Mouse (Mus musculus): ENCODE measurements at regions not wholly inside any gene's neighbourhood (a gene's known extent, or its start where the extent isn't known, plus 50 kb on each side); places are given as distances from the start of the nearest gene placed in this dataset.

DNA sequence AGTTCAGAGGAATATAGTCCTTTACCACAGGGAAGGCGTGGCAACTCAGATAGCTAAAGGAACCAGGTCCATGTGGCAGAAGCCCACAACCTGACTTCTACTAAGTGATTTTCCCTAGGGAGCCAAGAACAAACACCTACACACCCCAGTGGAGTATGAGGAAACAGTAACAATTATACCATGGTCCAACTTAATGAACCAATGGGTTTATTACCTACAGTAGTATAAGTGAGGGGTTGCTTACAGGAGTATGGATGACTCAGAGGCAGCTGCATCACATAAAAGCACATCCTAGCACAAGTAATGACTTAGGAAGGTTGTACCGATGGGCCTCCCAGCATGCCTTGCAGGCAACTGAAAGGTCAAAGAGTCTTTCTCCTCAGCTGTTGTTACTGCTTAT, 98.7 kb upstream of the Cul1 start:
- Histone ChIP-seq H3K9ac (ENCODE audit: low read length) (no peak overlapping the region), H3K27ac (ENCODE audit: low read depth) (no peak overlapping the region), H3K36me3 (ENCODE audit: control insufficient read depth, insufficient read depth, low read length) (no peaks in the 10 kb centered on the region), H3K4me2 (ENCODE audit: low read length) (no peak overlapping the region), H3K27me3 (replicated peaks; ENCODE audit: control insufficient read depth, insufficient read depth, low read length) (no peaks in the 10 kb centered on the region), H3K9me3 (ENCODE audit: control insufficient read depth, low read length) (no peaks in the 10 kb centered on the region), H3K4me1 (replicated peaks; ENCODE audit: control insufficient read depth, insufficient read depth, low read length) (no peaks in the 10 kb centered on the region), H3K4me3 (ENCODE audit: low read depth, low read length) (no peak overlapping the region)
- 83% methylated on average over 2 of the region's 2 CpGs for WGBS
- no peak for ATAC-seq (replicated peaks; ENCODE audit: low FRiP score, low TSS enrichment, low read depth)
- no peak for DNase-seq (ENCODE audit: low spot score)

DNA sequence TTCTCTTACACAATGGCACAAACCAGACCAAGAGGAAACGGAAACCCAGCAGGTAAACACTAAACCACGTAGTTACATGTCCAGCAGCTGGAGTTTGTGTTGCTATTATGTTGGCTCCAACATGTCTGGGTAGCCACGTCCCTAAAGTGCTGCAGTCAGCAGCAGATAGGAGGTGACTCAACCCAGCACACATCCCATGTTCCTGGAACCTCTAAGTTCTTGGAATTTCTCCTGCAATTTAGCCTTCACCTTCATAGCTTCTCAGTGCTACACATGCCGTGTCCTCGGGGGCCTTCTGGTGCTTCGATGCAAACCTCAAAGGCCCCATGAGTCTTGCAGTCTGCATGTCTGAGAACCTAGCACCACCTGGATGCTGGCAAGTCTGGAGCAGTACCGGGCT, 97.7 kb upstream of the Cul1 start:
- whole genome bisulfite sequencing, result 83% methylated on average over 7 of the region's 7 CpGs
- H3K9ac ChIP-seq (ENCODE audit: low read length), result no peak overlapping the region
- DNase-seq (ENCODE audit: low spot score), result no peak
- no peak overlapping the region for H3K4me2 ChIP-seq (ENCODE audit: low read length)
- no peaks in the 10 kb centered on the region for H3K36me3 ChIP-seq (ENCODE audit: control insufficient read depth, insufficient read depth, low read length)
- no peak overlapping the region for H3K4me3 ChIP-seq (ENCODE audit: low read depth, low read length)
- ATAC-seq (replicated peaks; ENCODE audit: low FRiP score, low TSS enrichment, low read depth), result no peak
- H3K27ac ChIP-seq (ENCODE audit: low read depth), result no peak overlapping the region
- H3K9me3 ChIP-seq (ENCODE audit: control insufficient read depth, low read length), result no peaks in the 10 kb centered on the region
- H3K27me3 ChIP-seq (replicated peaks; ENCODE audit: control insufficient read depth, insufficient read depth, low read length), result no peaks in the 10 kb centered on the region
- no peaks in the 10 kb centered on the region for H3K4me1 ChIP-seq (replicated peaks; ENCODE audit: control insufficient read depth, insufficient read depth, low read length)

DNA sequence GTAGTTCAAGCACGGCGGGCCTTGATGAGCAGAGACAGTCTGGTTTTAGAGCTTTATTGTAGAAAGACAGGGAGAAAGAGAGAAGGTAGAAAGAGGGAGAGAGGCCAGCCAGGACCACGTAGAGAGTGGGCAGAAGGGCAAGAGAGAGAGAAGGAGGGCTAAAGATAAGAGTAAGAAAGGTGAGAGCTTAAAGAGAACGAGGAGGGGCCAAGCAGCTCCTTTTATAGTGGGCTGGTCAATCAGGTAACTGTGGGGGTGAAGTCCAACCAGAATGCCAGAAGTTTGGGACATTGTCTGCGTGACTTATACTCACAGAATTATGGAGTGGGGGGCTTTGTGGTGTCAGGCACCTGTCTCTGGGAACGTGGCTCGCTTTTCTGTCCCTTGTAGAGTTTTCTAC, 96.7 kb upstream of the Cul1 start:
- Histone ChIP-seq H3K9me3 (ENCODE audit: control insufficient read depth, low read length) (no peaks in the 10 kb centered on the region), H3K27ac (ENCODE audit: low read depth) (no peak overlapping the region), H3K9ac (ENCODE audit: low read length) (no peak overlapping the region), H3K4me2 (ENCODE audit: low read length) (no peak overlapping the region), H3K27me3 (replicated peaks; ENCODE audit: control insufficient read depth, insufficient read depth, low read length) (no peaks in the 10 kb centered on the region), H3K36me3 (ENCODE audit: control insufficient read depth, insufficient read depth, low read length) (no peaks in the 10 kb centered on the region), H3K4me3 (ENCODE audit: low read depth, low read length) (no peak overlapping the region), H3K4me1 (replicated peaks; ENCODE audit: control insufficient read depth, insufficient read depth, low read length) (no peaks in the 10 kb centered on the region)
- WGBS, result 81% methylated on average over 7 of the region's 7 CpGs
- ATAC-seq (replicated peaks; ENCODE audit: low FRiP score, low TSS enrichment, low read depth), result no peak
- no peak for DNase-seq (ENCODE audit: low spot score)

DNA sequence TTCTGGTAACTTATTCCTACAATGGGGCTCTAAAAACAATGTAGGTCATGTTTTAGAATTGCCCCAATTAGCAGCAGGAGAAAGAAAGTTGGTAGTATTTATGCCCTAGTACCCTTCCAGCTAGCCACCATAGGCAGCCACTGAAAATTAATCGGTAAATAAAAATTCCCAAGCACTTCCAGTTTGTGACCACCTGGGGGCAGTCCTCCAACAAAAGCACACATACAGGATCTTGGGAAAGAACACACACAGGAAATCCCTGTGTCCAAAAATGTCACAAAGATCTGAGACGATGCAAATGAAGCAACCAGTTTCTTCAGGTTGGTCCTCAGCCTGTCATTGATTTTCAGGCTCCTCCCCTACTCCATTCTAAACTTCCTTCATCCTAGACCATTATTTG, 94.5 kb upstream of the Cul1 start:
- H3K9me3 ChIP-seq (ENCODE audit: control insufficient read depth, low read length), result no peaks in the 10 kb centered on the region
- no peak for ATAC-seq (replicated peaks; ENCODE audit: low FRiP score, low TSS enrichment, low read depth)
- H3K36me3 ChIP-seq (ENCODE audit: control insufficient read depth, insufficient read depth, low read length), result no peaks in the 10 kb centered on the region
- WGBS, result 46% methylated on average over 2 of the region's 2 CpGs
- no peak overlapping the region for H3K9ac ChIP-seq (ENCODE audit: low read length)
- H3K4me2 ChIP-seq (ENCODE audit: low read length), result no peak overlapping the region
- no peak overlapping the region for H3K4me3 ChIP-seq (ENCODE audit: low read depth, low read length)
- no peak for DNase-seq (ENCODE audit: low spot score)
- no peak overlapping the region for H3K27ac ChIP-seq (ENCODE audit: low read depth)
- no peaks in the 10 kb centered on the region for H3K27me3 ChIP-seq (replicated peaks; ENCODE audit: control insufficient read depth, insufficient read depth, low read length)
- no peaks in the 10 kb centered on the region for H3K4me1 ChIP-seq (replicated peaks; ENCODE audit: control insufficient read depth, insufficient read depth, low read length)

DNA sequence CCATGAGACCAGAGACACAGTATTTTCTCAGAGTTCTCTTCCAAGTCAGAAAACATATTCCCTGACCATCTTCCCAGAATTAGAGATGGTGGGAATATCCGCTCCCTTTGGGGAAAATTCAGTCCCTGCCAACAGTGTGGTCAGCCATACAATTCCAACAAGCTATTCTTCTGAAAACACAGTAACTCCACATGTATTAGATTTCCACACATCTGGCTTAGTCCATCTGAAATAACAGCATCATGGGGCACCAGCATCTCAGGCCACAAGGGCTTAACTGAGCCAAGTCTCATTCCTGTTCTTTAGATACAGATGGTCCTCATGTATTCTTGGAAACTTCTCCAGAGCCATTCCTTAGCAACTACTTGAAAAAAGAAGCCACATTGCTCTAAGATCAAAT, 89.2 kb upstream of the Cul1 start:
- Histone ChIP-seq H3K36me3 (ENCODE audit: control insufficient read depth, insufficient read depth, low read length) (no peaks in the 10 kb centered on the region), H3K4me3 (ENCODE audit: low read depth, low read length) (no peak overlapping the region), H3K4me2 (ENCODE audit: low read length) (no peak overlapping the region), H3K9ac (ENCODE audit: low read length) (no peak overlapping the region), H3K9me3 (ENCODE audit: control insufficient read depth, low read length) (no peaks in the 10 kb centered on the region), H3K4me1 (replicated peaks; ENCODE audit: control insufficient read depth, insufficient read depth, low read length) (no peaks in the 10 kb centered on the region), H3K27ac (ENCODE audit: low read depth) (no peak overlapping the region), H3K27me3 (replicated peaks; ENCODE audit: control insufficient read depth, insufficient read depth, low read length) (no peaks in the 10 kb centered on the region)
- ATAC-seq (replicated peaks; ENCODE audit: low FRiP score, low TSS enrichment, low read depth) (no peak), DNase-seq (ENCODE audit: low spot score) (peak; percentile 18)
- 96% methylated on average over 1 of the region's 1 CpGs for WGBS

DNA sequence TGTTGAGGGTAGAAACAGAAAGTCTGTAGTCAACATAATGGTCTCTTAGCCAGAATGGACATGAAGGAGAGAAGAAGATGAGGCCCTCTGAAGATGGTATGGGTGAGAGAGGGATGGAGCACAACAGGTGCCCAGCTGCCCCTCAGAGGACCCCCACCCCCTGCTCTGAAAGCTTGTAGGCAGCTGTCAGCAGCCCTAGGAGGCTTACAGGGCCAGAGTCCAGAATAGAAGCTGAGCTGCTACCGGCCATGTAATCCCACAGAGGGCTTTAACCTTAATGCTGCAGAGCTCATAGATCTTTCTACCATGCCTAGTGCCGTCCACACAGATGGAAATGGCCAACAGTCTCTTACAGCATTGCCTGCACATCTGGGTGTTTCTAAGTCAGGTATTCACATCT, 88.6 kb upstream of the Cul1 start:
- Histone ChIP-seq H3K36me3 (ENCODE audit: control insufficient read depth, insufficient read depth, low read length) (no peaks in the 10 kb centered on the region), H3K9ac (ENCODE audit: low read length) (no peak overlapping the region), H3K4me1 (replicated peaks; ENCODE audit: control insufficient read depth, insufficient read depth, low read length) (no peaks in the 10 kb centered on the region), H3K9me3 (ENCODE audit: control insufficient read depth, low read length) (no peaks in the 10 kb centered on the region), H3K4me2 (ENCODE audit: low read length) (no peak overlapping the region), H3K4me3 (ENCODE audit: low read depth, low read length) (no peak overlapping the region), H3K27me3 (replicated peaks; ENCODE audit: control insufficient read depth, insufficient read depth, low read length) (no peaks in the 10 kb centered on the region), H3K27ac (ENCODE audit: low read depth) (no peak overlapping the region)
- WGBS, result 63% methylated on average over 2 of the region's 2 CpGs
- ATAC-seq (replicated peaks; ENCODE audit: low FRiP score, low TSS enrichment, low read depth), result no peak
- DNase-seq (ENCODE audit: low spot score), result peak; percentile 24

DNA sequence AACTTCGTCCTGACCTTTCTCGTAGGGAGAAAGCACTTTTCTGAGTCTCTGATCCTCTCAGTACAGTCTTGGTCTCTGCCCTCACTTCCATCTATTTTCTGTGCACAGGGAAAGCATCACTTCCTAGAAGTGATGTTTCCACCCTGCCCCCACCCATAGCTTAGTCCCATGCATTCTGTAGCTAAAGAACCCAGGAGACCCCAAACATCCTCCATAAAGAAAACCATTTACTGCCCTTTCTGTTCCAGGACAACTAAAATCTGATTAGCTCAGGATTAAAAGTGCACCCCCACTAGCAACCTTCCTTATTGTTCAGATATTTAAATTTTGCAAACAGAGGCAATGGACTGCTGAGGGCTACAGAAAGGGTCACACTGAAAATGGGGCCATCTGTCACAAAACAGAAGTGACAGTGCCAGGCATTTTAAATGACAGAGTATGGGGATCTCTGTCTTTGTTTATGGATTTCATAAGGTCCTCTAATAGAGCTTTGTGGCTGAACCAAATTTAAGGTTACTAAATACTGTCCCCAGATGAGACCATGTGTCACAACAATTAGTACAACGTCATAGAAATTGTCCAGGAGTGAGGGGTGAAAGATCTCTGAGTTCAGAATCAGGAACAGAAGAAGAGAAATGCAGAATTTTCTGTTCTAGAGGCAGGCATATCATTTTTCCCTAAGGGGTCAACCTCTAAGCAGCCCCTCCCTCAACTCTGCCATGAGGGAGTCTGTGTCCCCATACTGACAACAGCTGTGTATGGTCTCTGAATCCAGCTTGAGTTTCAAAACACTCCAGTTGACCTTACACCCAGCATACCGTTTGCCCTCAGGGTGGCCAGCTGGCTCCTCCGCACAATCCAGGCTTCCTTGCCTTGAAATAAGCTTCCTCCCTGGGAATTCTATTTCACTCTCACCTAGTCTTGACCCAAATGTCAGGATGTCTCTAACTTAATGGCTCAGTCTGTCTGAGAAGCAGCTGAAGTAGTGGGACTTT, 87.2 kb upstream of the Cul1 start:
- H3K27ac ChIP-seq (ENCODE audit: low read depth), result no peak overlapping the region
- H3K27me3 ChIP-seq (replicated peaks; ENCODE audit: control insufficient read depth, insufficient read depth, low read length), result no peaks in the 10 kb centered on the region
- H3K4me3 ChIP-seq (ENCODE audit: low read depth, low read length), result no peak overlapping the region
- H3K36me3 ChIP-seq (ENCODE audit: control insufficient read depth, insufficient read depth, low read length), result no peaks in the 10 kb centered on the region
- H3K4me1 ChIP-seq (replicated peaks; ENCODE audit: control insufficient read depth, insufficient read depth, low read length), result no peaks in the 10 kb centered on the region
- H3K9ac ChIP-seq (ENCODE audit: low read length), result no peak overlapping the region
- no peaks in the 10 kb centered on the region for H3K9me3 ChIP-seq (ENCODE audit: control insufficient read depth, low read length)
- 57% methylated on average over 5 of the region's 5 CpGs for WGBS
- ATAC-seq (replicated peaks; ENCODE audit: low FRiP score, low TSS enrichment, low read depth) (no peak), DNase-seq (ENCODE audit: low spot score) (peak; percentile 9)
- no peak overlapping the region for H3K4me2 ChIP-seq (ENCODE audit: low read length)

DNA sequence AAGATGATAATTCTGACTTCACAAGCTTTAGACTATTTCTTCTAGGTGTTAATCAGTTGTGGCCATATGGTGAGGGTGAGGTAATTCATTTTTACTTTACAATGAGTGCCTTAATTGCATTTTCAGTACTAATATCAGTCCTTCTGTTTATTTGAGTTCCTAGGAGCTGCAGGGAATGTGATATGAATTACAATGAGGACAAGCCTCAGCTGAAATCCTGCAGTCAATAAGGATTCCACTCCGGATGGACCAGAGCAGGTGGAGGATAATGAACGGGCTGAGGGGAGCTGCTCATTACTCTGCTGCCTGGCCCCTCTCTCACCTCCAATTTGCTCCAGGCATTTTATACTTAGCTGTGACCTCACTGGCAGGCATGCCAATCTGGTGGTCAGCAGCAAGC, 85.7 kb upstream of the Cul1 start:
- no peak overlapping the region for H3K27ac ChIP-seq (ENCODE audit: low read depth)
- H3K9ac ChIP-seq (ENCODE audit: low read length), result no peak overlapping the region
- H3K9me3 ChIP-seq (ENCODE audit: control insufficient read depth, low read length), result no peaks in the 10 kb centered on the region
- no peak overlapping the region for H3K4me3 ChIP-seq (ENCODE audit: low read depth, low read length)
- H3K36me3 ChIP-seq (ENCODE audit: control insufficient read depth, insufficient read depth, low read length), result no peaks in the 10 kb centered on the region
- no peak overlapping the region for H3K4me2 ChIP-seq (ENCODE audit: low read length)
- ATAC-seq (replicated peaks; ENCODE audit: low FRiP score, low TSS enrichment, low read depth), result no peak
- no peak for DNase-seq (ENCODE audit: low spot score)
- H3K4me1 ChIP-seq (replicated peaks; ENCODE audit: control insufficient read depth, insufficient read depth, low read length), result no peaks in the 10 kb centered on the region
- H3K27me3 ChIP-seq (replicated peaks; ENCODE audit: control insufficient read depth, insufficient read depth, low read length), result no peaks in the 10 kb centered on the region
- WGBS, result 65% methylated on average over 2 of the region's 2 CpGs

DNA sequence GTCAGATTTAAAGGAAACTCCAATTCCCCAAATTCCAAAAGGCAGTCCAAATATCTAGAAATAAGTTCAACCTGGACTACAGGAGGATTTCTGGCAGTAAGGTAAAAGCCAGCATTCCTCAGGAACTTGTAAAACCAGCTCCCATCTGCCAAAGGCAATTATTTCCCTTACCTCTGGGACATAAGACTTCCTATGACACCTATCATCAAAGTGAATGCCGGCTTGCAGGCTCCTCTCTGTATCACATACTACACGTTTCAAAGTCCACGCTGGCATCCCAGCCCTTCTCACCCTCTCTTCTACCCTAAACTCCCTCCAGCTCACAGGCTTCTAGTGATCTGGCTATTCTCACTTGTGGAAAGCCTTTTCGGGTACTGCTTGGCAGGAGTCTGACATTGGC, 77.5 kb upstream of the Cul1 start:
- WGBS, result 29% methylated on average over 4 of the region's 4 CpGs
- peak; percentile 68 for DNase-seq (ENCODE audit: low spot score)
- 0 out of 2 replicates have a peak, but pooled peaks have one; percentile 64 for ATAC-seq (replicated peaks; ENCODE audit: low FRiP score, low TSS enrichment, low read depth)

More for the DNA sequence above, 77.5 kb upstream of the Cul1 start:
- H3K4me2 ChIP-seq (ENCODE audit: low read length), result no peak overlapping the region
- H3K9ac ChIP-seq (ENCODE audit: low read length), result no peak overlapping the region
- no peak overlapping the region; the same call in 1 of the 2 replicates for H3K27ac ChIP-seq (ENCODE audit: low read depth)
- no peaks in the 10 kb centered on the region for H3K36me3 ChIP-seq (ENCODE audit: control insufficient read depth, insufficient read depth, low read length)
- H3K4me3 ChIP-seq (ENCODE audit: low read depth, low read length), result no peak overlapping the region
- H3K27me3 ChIP-seq (replicated peaks; ENCODE audit: control insufficient read depth, insufficient read depth, low read length), result no peaks in the 10 kb centered on the region
- H3K4me1 ChIP-seq (replicated peaks; ENCODE audit: control insufficient read depth, insufficient read depth, low read length), result no peaks in the 10 kb centered on the region
- no peaks in the 10 kb centered on the region for H3K9me3 ChIP-seq (ENCODE audit: control insufficient read depth, low read length)
